Mouse (Mus musculus): ENCODE data around the gene B3gnt9. TPM values are rescaled to one million over a fixed set of nuclear protein-coding genes. Genes with fewer than 3 reads are reported as not detected.
"Not testable (repeated sequence)": the region's sequence is repeated elsewhere in the genome, so short reads cannot be mapped to it uniquely, and the experiment has no call there.

The B3gnt9 gene
- polyA plus RNA-seq, 1 experiment from 2014 or later = 17.4 TPM

- Histone ChIP-seq H3K27me3 (ENCODE audit: insufficient read depth, low read length) (no peaks in the 10 kb centered on the region), H3K36me3 (ENCODE audit: insufficient read depth) (peaks cover 25% of the 10 kb centered on the region), H3K9me3 (ENCODE audit: low read depth, low read length) (no peaks in the 10 kb centered on the region), H3K4me3 (ENCODE audit: low read depth, low read length) (peak within 1 kb of the TSS; percentile 97), H3K27ac (ENCODE audit: low read depth) (peak within 1 kb of the TSS; percentile 37; the same call in 1 of the 2 replicates), H3K9ac (peak within 1 kb of the TSS; percentile 89), H3K4me2 (peak within 1 kb of the TSS; percentile 95), H3K4me1 (ENCODE audit: insufficient read depth) (0 out of 2 replicates have a peak, but pooled peaks cover 6% of the 10 kb centered on the region)
- DNase-seq (no peak), ATAC-seq (ENCODE audit: insufficient read depth) (no peak)
- no peak for TF ChIP-seq CTCF (IDR thresholded peaks at IDR 0.05; ENCODE audit: low read depth)
- 52% methylated on average over 11 of the region's 11 CpGs for WGBS
Measured at GRCm38 (mm10) chr8:105295895-105296573, 41.1 kb upstream of the B3gnt9 start, which contains the start of gene Exoc3l. Gene Exoc3l (minus strand): TSS chr8:105296101.

- ATAC-seq (ENCODE audit: insufficient read depth) = no peak
- Histone ChIP-seq H3K9ac (peak overlapping the region; percentile 18; the same call in 1 of the 2 replicates), H3K9me3 (ENCODE audit: low read depth, low read length) (no peaks in the 10 kb centered on the region), H3K4me1 (ENCODE audit: insufficient read depth) (0 out of 2 replicates have a peak, but pooled peaks cover 6% of the 10 kb centered on the region), H3K4me2 (peak overlapping the region; percentile 49), H3K36me3 (ENCODE audit: insufficient read depth) (peaks cover 18% of the 10 kb centered on the region), H3K4me3 (ENCODE audit: low read depth, low read length) (peak overlapping the region; percentile 32), H3K27me3 (ENCODE audit: insufficient read depth, low read length) (peaks cover 6% of the 10 kb centered on the region), H3K27ac (ENCODE audit: low read depth) (peak overlapping the region; percentile 37; the same call in 1 of the 2 replicates)
- TF ChIP-seq CTCF (IDR thresholded peaks at IDR 0.05; ENCODE audit: low read depth) = no peak
- DNase-seq = no peak
- WGBS = 56% methylated on average over 11 of the region's 11 CpGs
Measured at GRCm38 (mm10) chr8:105295256-105295655, 40.3 kb upstream of the B3gnt9 start.

- DNase-seq (no peak), ATAC-seq (ENCODE audit: insufficient read depth) (no peak)
- H3K36me3 ChIP-seq (ENCODE audit: insufficient read depth) = peaks cover 13% of the 10 kb centered on the region; the same call in 1 of the 2 replicates
- no peaks in the 10 kb centered on the region for H3K9me3 ChIP-seq (ENCODE audit: low read depth, low read length)
- H3K27ac ChIP-seq (ENCODE audit: low read depth) = no peak overlapping the region
- peak overlapping the region; percentile 18; the same call in 1 of the 2 replicates for H3K9ac ChIP-seq
- peaks cover 11% of the 10 kb centered on the region for H3K27me3 ChIP-seq (ENCODE audit: insufficient read depth, low read length)
- H3K4me2 ChIP-seq = peak overlapping the region; percentile 49
- 55% methylated on average over 9 of the region's 9 CpGs for WGBS
- 0 out of 2 replicates have a peak, but pooled peaks cover 6% of the 10 kb centered on the region for H3K4me1 ChIP-seq (ENCODE audit: insufficient read depth)
- TF ChIP-seq CTCF (IDR thresholded peaks at IDR 0.05; ENCODE audit: low read depth) = no peak
- H3K4me3 ChIP-seq (ENCODE audit: low read depth, low read length) = peak overlapping the region; percentile 32
Measured at GRCm38 (mm10) chr8:105294776-105295175, 39.8 kb upstream of the B3gnt9 start.

DNA sequence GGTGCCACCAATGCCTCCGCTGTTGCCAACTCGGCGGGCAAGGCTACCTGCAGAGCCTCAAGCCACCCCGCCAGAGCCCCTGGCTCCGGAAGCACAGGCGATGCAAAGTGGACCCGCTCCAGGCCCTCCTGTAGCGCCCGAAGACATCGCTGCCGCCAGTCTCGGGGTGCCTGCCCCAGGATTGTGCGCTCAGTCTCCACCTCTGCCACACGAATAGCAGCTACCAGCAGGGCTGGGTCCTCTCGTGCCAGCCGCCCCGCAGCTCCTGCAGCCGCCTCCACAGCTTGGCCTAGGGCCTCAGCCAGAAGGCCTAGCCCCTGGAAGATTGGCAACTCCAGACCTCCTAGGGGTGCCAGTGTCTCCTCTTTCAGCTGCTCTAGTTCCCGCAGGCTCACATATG is 38.5 kb upstream of the B3gnt9 start:
- ATAC-seq (ENCODE audit: insufficient read depth) = no peak
- Histone ChIP-seq H3K27me3 (ENCODE audit: insufficient read depth, low read length) (peaks cover 13% of the 10 kb centered on the region), H3K4me2 (no peak overlapping the region), H3K27ac (ENCODE audit: low read depth) (no peak overlapping the region), H3K4me3 (ENCODE audit: low read depth, low read length) (no peak overlapping the region), H3K4me1 (ENCODE audit: insufficient read depth) (0 out of 2 replicates have a peak, but pooled peaks cover 3% of the 10 kb centered on the region), H3K36me3 (ENCODE audit: insufficient read depth) (0 out of 2 replicates have a peak, but pooled peaks cover 2% of the 10 kb centered on the region), H3K9ac (no peak overlapping the region), H3K9me3 (ENCODE audit: low read depth, low read length) (no peaks in the 10 kb centered on the region)
- 56% methylated on average over 19 of the region's 19 CpGs for WGBS
- no peak for DNase-seq
- no peak for TF ChIP-seq CTCF (IDR thresholded peaks at IDR 0.05; ENCODE audit: low read depth)

GRCm38 (mm10) chr8:105292471-105292870 is 37.5 kb upstream of the B3gnt9 start:
- WGBS = 72% methylated on average over 7 of the region's 7 CpGs
- TF ChIP-seq CTCF (IDR thresholded peaks at IDR 0.05; ENCODE audit: low read depth) = no peak
- no peak overlapping the region for H3K9ac ChIP-seq
- no peaks in the 10 kb centered on the region for H3K9me3 ChIP-seq (ENCODE audit: low read depth, low read length)
- no peak overlapping the region for H3K4me2 ChIP-seq
- DNase-seq (no peak), ATAC-seq (ENCODE audit: insufficient read depth) (no peak)
- no peak overlapping the region for H3K27ac ChIP-seq (ENCODE audit: low read depth)
- H3K27me3 ChIP-seq (ENCODE audit: insufficient read depth, low read length) = peaks cover 13% of the 10 kb centered on the region
- no peak overlapping the region for H3K4me3 ChIP-seq (ENCODE audit: low read depth, low read length)
- H3K36me3 ChIP-seq (ENCODE audit: insufficient read depth) = no peaks in the 10 kb centered on the region
- H3K4me1 ChIP-seq (ENCODE audit: insufficient read depth) = no peaks in the 10 kb centered on the region; the same call in 1 of the 2 replicates

DNA sequence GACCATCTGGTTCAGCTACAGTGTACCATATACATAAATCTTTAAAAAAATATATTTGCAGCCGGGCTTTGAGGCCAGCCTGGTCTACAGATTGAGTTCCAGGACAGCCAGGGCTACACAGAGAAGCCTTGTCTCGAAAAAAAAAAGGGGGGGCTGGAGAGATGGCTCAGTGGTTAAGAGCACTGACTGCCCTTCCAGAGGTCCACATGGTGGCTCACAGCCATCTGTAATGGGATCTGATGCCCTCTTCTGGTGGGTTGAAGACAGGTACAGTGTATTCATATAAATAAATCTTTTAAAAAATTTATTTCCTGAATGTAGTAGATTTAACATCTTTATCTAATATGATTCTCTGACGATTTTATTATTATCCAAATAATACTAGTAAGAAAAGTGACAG is 36.8 kb upstream of the B3gnt9 start:
- TF ChIP-seq CTCF (IDR thresholded peaks at IDR 0.05; ENCODE audit: low read depth) = peak; percentile 28

DNA sequence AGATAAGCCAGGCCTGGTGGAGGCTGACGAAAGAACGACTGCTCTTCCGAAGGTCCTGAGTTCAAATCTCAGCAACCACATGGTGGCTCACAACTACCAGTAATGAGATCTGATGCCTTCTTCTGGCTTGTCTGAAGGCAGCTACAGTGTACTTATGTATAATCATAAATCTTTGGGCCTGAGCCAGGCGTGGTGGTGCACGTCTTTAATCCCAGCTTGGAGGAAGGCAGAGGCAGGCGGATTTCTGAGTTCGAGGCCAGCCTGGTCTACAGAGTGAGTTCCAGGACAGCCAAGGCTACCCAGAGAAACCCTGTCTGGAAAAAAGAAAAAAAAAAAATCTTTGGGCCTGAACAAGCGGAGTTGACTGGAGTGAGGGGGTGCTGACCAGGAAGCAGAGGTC is 36.4 kb upstream of the B3gnt9 start:
- not testable (repeated sequence) for DNase-seq; H3K36me3 ChIP-seq (ENCODE audit: insufficient read depth); H3K4me2 ChIP-seq; ATAC-seq (ENCODE audit: insufficient read depth); H3K4me1 ChIP-seq (ENCODE audit: insufficient read depth); H3K9ac ChIP-seq; H3K4me3 ChIP-seq (ENCODE audit: low read depth, low read length); H3K9me3 ChIP-seq (ENCODE audit: low read depth, low read length); H3K27ac ChIP-seq (ENCODE audit: low read depth)
- WGBS = 74% methylated on average over 8 of the region's 8 CpGs
- H3K27me3 ChIP-seq (ENCODE audit: insufficient read depth, low read length) = peaks cover 13% of the 10 kb centered on the region

More for the DNA sequence above, 36.8 kb upstream of the B3gnt9 start:
- H3K9ac ChIP-seq; DNase-seq; H3K27ac ChIP-seq (ENCODE audit: low read depth); H3K4me2 ChIP-seq; H3K9me3 ChIP-seq (ENCODE audit: low read depth, low read length); H3K36me3 ChIP-seq (ENCODE audit: insufficient read depth); H3K4me3 ChIP-seq (ENCODE audit: low read depth, low read length); H3K4me1 ChIP-seq (ENCODE audit: insufficient read depth); ATAC-seq (ENCODE audit: insufficient read depth): not testable (repeated sequence)
- 67% methylated on average over 3 of the region's 3 CpGs for WGBS
- H3K27me3 ChIP-seq (ENCODE audit: insufficient read depth, low read length) = peaks cover 13% of the 10 kb centered on the region
